Mouse (Mus musculus) gastrocnemius, postnatal 4 days (tissue): ENCODE data around the gene Zcchc24. TPM values are rescaled to one million over a fixed set of nuclear protein-coding genes. Genes with fewer than 3 reads are reported as not detected.

Source experiments
- DNase-seq, 2 experiments: peaks; one replicate each; pipeline ENCODE4 v3.0.0; 2021 to 2022; ENCODE audit warnings: low spot score in 2 of 2, mixed read lengths in 2 of 2
- total RNA-seq, 2 experiments: library from RNA; stranded (reverse); gene quantifications; 2 replicates each; pipeline ENCODE4 v1.2.3; 2021

The Zcchc24 gene
- total RNA-seq, 2 experiments from 2014 or later: 90.0 to 97.4 TPM

DNA sequence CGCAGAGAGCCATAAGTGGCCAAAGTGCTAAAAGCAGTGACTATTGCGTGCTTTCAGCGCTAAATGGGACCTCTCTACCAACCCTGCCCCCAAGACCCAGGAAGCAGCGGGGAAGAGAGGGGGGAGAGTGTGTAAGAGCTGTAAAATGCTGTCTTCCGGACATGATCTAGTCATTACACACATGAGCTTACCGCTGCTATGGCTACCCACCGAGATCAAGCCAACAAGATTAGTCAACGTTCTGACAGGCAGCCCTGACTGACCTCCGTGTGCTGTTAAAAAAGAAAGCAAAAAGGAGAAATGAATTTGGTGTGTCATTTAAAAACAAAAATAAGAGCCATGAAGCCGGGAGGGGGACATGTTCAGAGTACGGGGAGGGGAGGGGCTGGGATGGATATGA lies 11.8 kb upstream of the Zcchc24 start:
- no peak for DNase-seq

DNA sequence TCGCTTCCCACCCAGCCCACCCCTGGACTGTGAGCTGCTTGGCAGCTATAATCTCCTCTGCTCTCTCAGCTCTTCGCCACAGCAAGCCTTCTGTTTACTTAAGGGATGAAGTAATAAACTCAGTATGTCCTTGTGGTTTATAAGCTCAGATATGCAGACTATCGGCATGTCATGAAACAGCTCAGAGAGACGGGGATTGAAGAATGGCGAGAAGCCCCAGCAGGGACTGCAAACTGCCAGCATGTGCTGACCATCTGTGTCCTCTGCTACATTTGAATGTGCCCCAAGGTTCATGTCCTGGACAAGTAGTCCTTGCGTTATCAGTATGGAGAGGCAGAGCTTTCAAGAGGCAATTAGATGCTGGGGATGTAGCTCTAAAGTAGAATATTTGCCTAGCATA lies 7.5 kb upstream of the Zcchc24 start:
- DNase-seq: no peak

DNA sequence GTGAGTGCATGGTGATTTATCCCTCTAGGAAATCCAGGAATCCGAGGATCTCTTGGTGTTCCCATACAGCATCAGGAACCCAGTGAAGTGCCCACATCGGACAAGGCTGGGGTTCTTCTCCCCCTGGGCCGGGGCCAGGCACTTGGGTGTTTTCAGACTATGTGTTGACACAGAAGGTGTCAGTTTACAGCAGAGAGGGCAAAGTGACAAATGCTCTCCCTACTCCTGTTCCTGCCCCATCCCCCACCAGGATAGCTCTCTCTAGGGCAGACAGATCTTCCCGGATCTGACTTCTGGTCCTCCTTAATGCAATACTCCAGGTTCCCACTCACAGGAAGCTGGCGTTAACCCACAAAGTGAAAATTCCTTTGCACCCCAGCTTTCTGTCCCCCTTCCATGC lies 5.3 kb upstream of the Zcchc24 start:
- no peak for DNase-seq

DNA sequence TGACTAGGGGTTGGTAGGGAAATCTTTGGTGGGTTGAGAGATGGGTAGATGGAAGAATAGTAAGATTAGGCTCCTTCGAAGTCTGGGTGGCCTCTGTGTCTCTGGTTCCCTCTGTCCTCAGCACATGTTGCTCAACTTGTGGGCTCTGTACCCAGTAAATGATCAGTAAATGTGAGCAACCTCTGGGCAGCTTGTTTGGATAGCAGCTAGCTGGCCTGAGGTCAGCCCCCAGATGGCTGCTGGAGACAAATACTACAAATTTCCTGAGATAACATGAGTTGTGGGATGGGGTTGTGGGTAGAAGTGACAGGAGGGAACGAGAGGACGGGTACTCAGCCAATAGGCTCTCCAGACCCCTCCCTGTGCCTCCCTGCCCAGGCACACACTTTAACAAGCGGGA lies 4.2 kb upstream of the Zcchc24 start:
- no peak for DNase-seq

DNA sequence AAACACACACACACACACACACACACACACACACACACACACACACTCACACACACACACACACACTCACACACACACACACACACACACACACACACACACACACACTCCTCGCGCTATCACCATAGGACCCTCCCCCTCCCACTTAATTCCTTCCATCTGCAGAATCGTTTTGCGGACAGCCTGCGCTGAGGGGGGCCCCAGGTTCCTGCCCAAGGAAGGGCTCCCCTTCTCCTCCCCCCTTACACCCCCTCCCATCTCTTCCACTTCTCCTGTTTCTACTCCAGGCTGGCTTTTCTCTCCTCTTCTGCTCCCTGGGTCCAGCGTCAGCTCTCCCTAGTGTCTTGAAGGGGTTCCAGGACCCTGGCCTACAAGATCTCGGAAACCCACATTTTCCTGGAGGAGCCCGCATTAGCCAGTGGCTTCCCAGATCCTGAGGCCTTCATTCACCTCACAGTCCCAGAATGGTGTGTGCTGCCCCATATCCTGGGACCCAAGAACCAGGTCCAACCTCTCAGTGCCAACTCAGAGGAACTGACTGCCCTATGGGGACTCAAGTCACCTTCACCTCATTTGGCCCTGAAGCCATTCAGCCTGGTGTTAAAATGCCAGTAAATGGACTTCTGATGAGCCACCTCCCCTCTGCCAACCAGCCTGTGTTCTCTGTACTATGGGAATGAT lies 927 bp upstream of the Zcchc24 start:
- no peak for DNase-seq

DNA sequence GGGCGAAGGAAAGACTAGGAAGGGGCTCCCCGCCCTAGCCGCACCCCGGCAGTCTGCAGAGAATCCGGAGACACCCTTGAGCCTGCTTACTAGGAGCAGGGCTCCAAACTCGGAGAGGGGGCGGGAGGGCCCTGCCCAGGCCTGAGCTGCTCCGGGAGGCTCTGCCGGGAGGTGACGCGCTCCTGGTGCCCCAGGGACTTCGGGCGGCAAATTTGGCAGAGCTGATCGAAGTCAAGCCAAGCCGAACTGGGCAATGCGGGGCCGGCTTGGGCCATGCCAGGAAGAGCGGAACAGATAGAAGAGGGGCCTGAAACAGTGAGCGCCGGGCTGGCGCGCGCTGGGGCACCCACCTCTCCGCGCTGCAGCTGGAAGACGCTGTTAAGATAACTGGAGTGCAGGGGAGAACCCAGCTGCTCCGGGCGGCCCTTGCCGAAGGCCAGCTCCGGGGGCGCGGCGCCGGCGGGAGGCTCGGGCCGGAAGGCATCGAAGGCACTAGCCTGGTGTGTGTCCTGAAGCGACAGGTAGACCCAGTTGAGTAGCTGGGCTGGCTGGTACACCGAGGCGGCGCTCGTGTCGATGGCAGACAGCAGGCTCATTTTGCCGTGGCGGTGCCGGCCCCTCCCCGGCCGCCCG lies 462 bp downstream of the Zcchc24 start:
- peak; percentile 49 to 70 for DNase-seq

DNA sequence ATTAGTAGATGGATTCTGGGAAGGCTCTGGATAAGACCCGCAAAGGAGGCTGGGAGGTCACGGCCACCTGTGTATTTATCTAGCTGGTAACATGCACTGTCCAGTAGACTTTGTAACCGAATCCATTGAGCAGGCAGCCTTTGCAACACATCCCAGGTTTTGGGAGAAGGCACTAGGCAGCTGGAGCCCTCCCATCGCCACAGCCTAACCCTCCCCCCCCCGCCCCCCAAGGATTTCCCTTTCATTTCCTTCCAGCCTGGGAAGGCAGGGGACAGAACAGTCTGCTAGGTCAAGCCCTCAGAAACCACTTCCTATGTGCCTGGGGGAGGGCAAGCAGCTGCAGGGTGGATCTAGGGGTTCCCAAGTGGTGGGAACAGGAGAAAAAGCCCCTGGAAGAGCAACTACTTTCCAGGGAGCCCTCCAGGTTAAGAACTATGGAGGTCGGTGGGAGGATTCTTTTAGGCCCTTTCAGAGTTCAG lies 1.1 kb downstream of the Zcchc24 start:
- no peak for DNase-seq

DNA sequence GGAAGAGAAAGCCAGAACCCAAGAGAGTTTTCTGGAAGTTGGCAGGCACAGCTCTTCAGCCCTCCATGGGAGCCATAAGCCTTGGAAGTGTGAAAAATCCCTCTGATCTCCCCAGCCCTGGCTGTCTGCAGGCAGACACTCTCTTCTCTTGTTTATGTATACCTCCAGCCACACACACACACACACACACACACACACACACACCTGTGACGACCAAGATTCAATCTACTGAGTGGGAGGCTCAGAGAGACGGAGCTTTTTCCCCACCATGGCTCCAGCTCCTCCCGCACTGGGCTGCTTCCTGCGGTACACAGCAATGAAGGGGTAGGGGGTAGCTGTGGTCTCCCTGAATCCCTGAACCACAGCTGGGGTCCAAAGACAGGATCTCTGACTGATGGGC lies 2.4 kb downstream of the Zcchc24 start:
- no peak for DNase-seq

DNA sequence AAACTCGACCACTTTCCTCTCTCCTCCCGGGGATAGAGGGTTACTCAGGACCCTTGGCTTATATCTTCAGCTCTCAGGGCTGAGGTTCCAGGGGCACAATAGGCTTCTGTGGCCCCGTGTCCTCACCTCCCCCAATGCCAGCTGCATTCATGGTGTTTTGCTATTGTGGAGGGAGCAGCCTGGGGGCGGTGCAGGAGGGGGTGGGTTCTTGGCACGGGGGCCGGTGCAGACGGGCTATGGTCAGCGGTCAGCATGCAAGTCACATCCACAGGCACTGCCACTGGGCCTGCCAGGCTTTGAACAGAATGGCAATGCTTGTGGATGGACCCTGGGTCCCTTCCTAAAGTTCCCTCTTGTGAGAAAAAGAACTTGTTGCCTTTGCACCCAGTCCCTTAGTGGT lies 2.9 kb downstream of the Zcchc24 start:
- peak in 1 of 2 experiments; percentile 54 for DNase-seq

DNA sequence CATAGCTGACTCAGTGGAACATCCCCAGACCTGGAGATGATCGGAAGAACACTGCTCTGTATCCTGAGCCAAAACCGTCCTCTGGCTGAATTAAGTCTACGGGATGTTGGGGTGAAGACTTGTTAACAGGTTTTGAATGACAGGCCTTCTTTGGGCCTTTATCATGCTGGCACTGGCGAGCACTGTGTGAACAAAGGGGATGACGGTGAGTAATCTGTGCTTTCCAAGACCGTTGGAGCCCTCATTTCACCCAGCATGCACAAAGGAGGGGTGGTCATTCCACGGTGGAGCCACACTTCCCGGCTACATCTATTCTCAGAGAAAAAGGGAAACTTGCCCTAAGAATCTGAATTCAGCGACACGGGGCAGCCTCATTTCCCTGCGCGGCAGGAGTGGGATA lies 3.7 kb downstream of the Zcchc24 start:
- no peak for DNase-seq

DNA sequence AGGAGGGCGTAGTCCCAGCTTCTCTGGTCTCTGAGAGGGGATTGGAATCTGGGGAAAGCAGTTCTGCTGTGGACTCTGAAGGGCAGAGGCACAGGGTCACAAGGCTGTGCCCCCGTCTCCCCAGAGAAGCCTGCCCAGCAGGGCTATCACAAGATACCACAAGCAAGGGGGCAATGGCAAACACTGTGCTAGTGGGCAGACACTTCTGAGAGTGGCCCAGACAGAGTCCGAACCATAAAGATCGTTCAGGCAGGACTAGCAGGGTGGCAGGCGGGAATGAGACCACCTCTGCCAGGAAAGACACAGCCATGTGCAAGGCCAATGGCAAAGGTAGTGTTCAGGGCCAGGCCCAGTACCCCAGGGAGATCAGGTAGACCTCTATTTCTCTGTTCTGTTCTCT lies 7.7 kb downstream of the Zcchc24 start:
- DNase-seq: no peak

DNA sequence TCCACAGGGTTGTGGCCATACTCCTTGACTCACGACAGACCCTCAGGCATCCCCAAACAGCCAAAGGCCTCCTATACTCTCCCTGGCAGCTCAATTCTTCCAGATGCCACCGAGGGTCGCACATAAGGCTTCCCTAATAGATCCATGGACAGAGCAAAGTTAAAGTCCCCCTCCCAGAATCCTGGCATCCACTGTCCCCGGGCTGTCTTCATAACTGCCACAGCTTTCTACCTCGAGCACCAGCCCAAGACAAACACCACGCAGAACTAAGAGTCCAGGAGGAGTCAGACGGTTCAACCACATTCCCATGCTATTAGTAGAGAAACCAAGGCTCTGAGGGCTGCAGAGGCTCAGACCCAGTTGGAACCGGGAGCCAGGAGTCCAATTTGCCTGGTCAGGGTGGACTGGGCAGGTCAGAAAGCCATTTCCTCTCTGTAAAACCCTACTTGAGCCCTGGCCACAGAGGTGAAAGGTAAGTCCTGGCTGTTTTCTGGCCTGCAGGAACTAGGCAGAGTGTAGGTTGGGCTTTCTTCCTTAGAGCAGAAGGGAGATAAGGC lies 8.8 kb downstream of the Zcchc24 start:
- no peak for DNase-seq

DNA sequence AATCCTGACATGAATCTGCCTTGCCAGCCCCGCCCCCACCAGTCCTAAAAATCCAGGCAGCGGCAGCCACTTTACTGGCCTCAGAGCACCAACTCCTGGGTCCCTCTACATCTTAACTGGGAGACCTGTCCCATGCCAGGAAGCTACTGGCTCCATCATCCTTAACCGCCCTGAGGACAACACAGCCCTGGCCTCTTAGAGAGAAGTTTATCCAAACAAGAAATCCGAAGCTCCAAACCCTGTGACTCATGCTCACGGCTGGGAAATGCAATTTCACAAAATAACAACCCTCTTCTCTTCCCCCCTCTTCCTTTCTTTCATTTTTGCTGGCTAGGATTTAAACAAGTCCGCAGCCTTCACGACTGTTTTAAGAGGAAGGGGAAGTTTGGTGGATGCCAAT lies 9.3 kb downstream of the Zcchc24 start:
- DNase-seq: no peak

DNA sequence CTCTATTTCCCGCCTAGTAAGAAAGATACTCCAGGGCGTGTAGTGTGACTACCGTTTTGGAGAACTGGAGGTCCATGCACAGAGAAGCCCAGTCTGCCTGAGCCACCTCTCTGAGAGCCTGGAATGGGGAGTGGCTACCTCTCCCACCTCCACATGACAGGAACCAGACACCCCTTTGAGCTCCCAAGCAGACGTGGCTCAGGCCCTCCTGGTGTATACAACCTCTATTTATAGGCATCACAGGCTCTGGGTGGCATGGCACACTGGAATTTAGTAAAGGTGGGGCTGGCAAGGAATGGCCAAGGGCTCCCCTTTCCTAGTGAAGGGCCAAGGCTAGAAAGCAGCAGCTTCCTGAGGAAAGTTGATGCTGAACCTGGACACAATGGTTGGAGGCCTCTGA lies 10.9 kb downstream of the Zcchc24 start:
- no peak for DNase-seq

DNA sequence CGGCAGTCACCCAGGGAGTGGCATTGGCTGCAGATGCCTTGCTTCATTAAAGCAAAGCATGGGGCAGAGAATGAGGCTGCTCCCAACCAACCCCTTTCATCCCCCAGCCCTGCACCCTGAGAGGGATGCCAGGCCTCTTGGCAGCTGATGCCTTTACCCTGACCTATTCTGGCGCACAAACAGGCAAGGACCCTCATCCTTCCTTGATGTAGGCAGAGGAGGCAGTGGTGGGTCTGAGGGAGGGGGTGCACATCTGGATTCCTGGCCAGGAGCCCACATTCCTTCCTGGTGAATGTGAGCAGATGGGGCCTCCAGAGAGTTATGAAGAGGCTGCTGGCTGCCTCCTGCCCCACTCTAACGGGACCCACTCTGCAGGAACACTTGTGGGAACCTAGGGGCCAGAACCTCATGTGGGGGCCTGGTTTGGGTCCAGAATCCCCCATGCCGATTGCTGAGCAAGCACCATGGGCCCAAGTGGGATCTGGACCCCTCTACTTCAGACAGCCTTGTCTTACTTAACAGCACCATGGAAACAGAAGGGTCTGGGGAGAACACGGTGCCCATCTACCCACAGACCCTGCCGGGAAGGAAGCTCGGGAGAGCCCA lies 12.4 kb downstream of the Zcchc24 start:
- DNase-seq: peak in 1 of 2 experiments; percentile 23

DNA sequence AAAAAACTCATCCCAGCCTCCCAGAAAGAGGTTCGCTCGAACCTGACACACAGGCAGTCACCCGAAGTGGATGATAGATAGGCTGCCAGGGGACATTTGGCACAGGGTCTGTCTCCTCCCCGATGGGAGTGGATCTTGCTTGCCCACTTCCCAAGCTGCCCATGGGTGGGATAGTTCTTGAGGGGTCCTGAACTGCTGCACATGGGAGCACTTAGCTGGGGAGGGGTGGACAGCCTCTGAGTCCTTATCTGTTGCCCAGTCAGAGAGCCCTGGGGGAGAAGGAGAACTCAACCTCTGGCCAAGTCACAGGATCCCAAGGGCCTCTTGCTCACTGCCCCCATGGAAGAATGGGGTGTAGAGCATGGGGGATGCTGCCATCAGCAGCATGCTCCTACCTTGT lies 13.3 kb downstream of the Zcchc24 start:
- no peak for DNase-seq

DNA sequence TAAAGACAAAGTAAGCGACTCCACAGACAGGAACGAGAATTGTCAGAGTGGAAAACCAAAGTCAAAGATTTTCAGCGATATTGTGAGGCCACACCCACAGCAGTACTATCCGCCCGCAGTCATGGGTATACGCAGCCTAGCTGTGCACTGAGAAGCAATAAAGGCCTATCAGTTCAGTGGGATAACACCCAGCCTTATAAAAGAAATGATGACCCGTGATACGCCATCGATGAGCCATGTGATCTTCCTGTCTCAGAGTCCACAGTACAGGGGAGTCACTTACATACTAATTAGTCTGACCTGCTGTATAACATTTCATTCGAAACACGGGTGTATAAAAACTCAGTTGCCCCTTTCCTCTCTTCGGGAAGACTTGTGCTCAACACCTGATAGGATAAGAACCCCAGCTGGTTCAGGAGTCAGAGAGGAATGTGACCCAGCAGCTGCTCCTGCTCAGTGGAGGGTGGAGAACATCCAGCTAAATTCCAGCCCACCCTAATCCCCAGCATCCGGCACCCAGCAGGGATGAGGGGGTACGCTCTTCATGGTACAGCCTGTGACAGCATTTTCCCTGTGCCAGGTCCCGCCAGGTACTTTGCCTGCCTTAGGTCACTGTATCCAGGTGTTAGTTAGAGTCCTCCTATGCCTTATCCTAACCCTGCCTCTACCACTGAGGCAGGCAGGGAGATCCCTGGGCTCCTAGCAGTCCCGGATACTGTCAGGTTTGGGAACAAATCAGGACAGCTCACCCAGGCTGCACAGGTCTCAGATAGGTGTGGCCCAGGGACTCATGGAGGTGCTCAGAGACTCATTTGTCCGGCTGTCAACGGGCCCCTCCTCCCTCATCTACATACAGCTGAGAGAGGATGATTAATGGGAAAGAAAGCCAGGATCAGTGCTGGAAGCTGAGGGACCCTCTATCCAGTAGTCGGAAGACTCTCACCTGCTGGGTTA lies 14.0 kb downstream of the Zcchc24 start:
- no peak for DNase-seq

DNA sequence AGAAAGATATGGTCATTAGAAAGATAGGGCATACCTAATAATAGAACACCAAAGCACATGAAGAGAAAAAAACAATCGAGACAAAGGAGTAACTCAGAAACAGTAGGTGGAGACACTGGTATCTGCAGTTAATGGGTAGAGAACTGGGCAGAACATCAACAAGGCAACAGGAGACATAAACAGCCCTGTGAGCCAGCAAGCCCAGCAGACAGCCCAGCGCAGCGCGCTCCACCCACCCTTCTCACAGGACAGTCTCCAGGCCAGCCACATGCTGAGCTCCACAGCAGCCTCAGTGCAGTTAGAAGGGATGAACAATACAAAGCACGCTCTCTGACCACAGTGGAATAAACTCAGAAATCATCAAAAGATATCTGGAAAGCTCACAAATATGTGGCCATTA lies 15.8 kb downstream of the Zcchc24 start:
- DNase-seq: peak in 1 of 2 experiments; percentile 31

DNA sequence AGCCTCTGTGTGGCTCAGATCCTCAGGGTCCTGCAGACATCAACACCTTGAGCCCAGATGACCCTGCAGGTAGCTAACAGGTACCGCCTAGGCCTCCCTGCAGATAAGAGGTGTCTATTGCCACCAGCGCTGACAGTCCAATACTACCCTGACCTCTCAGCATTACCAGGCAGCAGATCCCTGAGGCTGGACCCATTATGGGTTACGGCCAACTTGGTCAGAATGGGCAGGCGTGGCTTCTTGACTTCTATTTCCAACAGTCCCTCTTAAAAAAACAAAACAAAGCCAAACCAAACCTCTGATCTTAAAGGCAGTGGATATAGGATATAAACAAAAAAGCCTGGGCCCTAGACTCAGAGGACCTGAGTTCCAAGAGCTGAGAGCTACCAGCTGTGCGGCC lies 17.8 kb downstream of the Zcchc24 start:
- no peak for DNase-seq

DNA sequence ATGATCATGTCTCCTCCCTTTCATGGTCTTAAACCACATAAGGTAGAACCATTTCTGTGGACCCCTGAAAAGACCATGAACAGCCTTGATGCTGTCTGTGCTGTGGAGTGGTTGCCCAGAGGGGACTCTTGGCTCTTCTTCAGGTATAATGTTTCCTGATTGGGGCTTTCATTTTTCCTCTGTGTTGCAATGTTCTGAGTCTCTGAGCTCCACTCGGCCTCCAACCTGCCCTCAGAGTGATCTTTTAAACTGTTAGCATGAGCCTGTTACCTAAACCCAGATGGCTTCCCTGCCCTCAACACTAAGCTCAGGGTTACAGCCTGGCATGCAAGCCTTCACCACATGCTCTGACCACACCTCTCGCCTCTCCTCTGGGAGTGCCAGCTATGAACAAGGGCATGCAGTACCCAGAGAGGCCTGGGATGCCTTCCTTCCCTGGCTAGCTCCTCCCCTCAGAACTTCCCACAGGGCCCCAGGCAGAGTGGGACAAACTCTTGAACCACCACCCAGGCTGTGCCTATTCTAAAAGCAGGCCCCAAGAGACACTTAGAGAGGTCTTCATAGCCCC lies 18.3 kb downstream of the Zcchc24 start:
- DNase-seq: no peak
